Mouse (Mus musculus): ENCODE results near the gene Fancd2os.

Fancd2os gene

GRCm38 (mm10) chr6:113605224-113605545 is 4.7 kb upstream of the Fancd2os start:
- no peak for DNase-seq (ENCODE audit: low read depth, low spot score)

GRCm38 (mm10) chr6:113604432-113605223 is 4.1 kb upstream of the Fancd2os start, which contains the start of gene Brk1:
Gene Brk1, plus strand, starts transcription at chr6:113604772.
- DNase-seq (ENCODE audit: low read depth, low spot score), result peak; percentile 95

GRCm38 (mm10) chr6:113603993-113604392 is 3.5 kb upstream of the Fancd2os start:
- DNase-seq (ENCODE audit: low read depth, low spot score), result no peak

GRCm38 (mm10) chr6:113602821-113603220 is 2.3 kb upstream of the Fancd2os start:
- no peak for DNase-seq (ENCODE audit: low read depth, low spot score)

- no peak for DNase-seq (ENCODE audit: low read depth, low spot score)
Measured at GRCm38 (mm10) chr6:113599833-113600232, 682 bp downstream of the Fancd2os start.

- DNase-seq (ENCODE audit: low read depth, low spot score), result no peak
Measured at GRCm38 (mm10) chr6:113597945-113598344, 2.6 kb downstream of the Fancd2os start.

GRCm38 (mm10) chr6:113592637-113593036 is 7.9 kb downstream of the Fancd2os start:
- no peak for DNase-seq (ENCODE audit: low read depth, low spot score)

GRCm38 (mm10) chr6:113586466-113587183 is 13.9 kb downstream of the Fancd2os start:
- DNase-seq (ENCODE audit: low read depth, low spot score), result no peak

- DNase-seq (ENCODE audit: low read depth, low spot score), result no peak
Measured at GRCm38 (mm10) chr6:113585065-113585464, 15.4 kb downstream of the Fancd2os start.

GRCm38 (mm10) chr6:113583023-113583422 is 17.5 kb downstream of the Fancd2os start:
- DNase-seq (ENCODE audit: low read depth, low spot score), result no peak

GRCm38 (mm10) chr6:113579306-113579705 is 21.2 kb downstream of the Fancd2os start:
- no peak for DNase-seq (ENCODE audit: low read depth, low spot score)

GRCm38 (mm10) chr6:113576044-113576443 is 24.5 kb downstream of the Fancd2os start:
- no peak for DNase-seq (ENCODE audit: low read depth, low spot score)

GRCm38 (mm10) chr6:113564557-113564956 is 36.0 kb downstream of the Fancd2os start:
- DNase-seq (ENCODE audit: low read depth, low spot score), result no peak

- no peak for DNase-seq (ENCODE audit: low read depth, low spot score)
Measured at GRCm38 (mm10) chr6:113559736-113560135, 40.8 kb downstream of the Fancd2os start.

All from A20 (cell line).